Mouse (Mus musculus) bone marrow macrophage, adult 2 months (primary cell): Measurements from ENCODE around the gene Nomo1.

Source experiments
- CTCF ChIP-seq: IDR thresholded peaks from 2 replicates; pipeline ENCODE4 v1.5.1; 2012; ENCODE audit warnings: low read depth, mild to moderate bottlenecking, low read length, moderate library complexity
- POLR2A ChIP-seq: IDR thresholded peaks from 2 replicates; pipeline ENCODE4 v1.6.1; 2012; ENCODE audit warnings: mild to moderate bottlenecking, low read depth, low read length, borderline replicate concordance

GRCm38 (mm10) chr7:46002748-46003147, 30.8 kb upstream of the Nomo1 start:
- TF ChIP-seq POLR2A: no peak
- no peak for TF ChIP-seq CTCF
